Mouse (Mus musculus): ENCODE results near the gene Slc6a6. TPM values are rescaled to one million over a fixed set of nuclear protein-coding genes. Genes with fewer than 3 reads are reported as not detected.

Slc6a6 gene
- polyA plus RNA-seq, 1 experiment from 2014 or later, result 107 TPM

DNA sequence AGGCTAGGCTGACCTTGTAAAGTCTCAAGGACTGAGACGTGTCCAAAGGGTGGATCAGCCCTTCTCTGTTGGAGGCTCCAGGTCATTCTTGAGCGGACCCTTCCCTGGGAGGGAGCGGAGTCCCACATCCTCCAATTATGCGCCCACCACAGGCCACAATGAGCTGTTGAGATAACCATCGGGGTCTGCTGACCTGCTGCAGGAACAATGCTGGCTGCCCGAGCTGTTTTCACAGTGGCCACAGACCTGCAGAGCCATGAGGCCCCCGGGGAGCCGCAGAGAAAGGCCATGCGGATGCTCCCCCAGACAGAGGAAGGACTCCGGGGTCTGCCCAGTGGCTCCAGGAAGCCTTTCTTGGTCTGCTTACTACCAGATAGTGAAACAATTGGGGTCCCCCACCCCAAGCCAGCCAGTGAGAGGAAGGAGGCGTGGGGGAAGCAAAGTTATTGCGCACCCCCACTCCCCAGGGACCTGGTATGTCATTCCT is 37.4 kb downstream of the Slc6a6 start:
- H3K4me2 ChIP-seq (ENCODE audit: low read length), result no peak overlapping the region
- H3K9ac ChIP-seq (replicated peaks; ENCODE audit: low read depth, low read length), result no peak overlapping the region
- H3K27ac ChIP-seq (ENCODE audit: low read length), result no peak overlapping the region
- peaks cover 23% of the 10 kb centered on the region for H3K36me3 ChIP-seq (ENCODE audit: control insufficient read depth, insufficient read depth)
- WGBS, result 40% methylated on average over 12 of the region's 12 CpGs
- no peaks in the 10 kb centered on the region for H3K27me3 ChIP-seq (replicated peaks; ENCODE audit: control insufficient read depth, insufficient read depth, low read length)
- no peaks in the 10 kb centered on the region for H3K9me3 ChIP-seq (ENCODE audit: control insufficient read depth, low read length)
- peaks cover 36% of the 10 kb centered on the region for H3K4me1 ChIP-seq (replicated peaks; ENCODE audit: control insufficient read depth, insufficient read depth, low read length)
- no peak for ATAC-seq
- H3K4me3 ChIP-seq (replicated peaks; ENCODE audit: low read length), result no peak overlapping the region

DNA sequence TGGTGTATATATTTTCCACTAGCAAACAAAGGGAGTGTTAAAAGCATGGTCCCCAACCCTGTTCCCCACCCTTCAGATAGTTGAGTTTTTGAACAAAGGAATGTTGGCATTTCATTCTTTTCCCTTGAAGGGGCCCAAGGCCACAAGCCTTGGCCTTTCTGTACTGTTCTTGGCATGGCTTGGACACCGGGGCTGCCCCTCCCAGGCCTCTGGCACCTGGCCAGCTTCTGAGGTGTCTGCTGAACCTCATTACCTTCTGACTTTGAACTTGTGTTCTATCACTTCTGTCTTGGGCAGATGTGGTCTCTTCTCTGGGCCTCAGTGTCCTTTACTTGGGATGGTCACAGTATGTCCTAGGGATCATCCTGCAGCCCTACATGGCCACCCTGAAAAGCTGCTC is 43.5 kb downstream of the Slc6a6 start:
- Histone ChIP-seq H3K4me1 (replicated peaks; ENCODE audit: control insufficient read depth, insufficient read depth, low read length) (peaks cover 36% of the 10 kb centered on the region), H3K27ac (ENCODE audit: low read length) (no peak overlapping the region), H3K4me3 (replicated peaks; ENCODE audit: low read length) (no peak overlapping the region), H3K4me2 (ENCODE audit: low read length) (no peak overlapping the region), H3K9me3 (ENCODE audit: control insufficient read depth, low read length) (no peaks in the 10 kb centered on the region), H3K9ac (replicated peaks; ENCODE audit: low read depth, low read length) (no peak overlapping the region), H3K36me3 (ENCODE audit: control insufficient read depth, insufficient read depth) (peaks cover 26% of the 10 kb centered on the region), H3K27me3 (replicated peaks; ENCODE audit: control insufficient read depth, insufficient read depth, low read length) (no peaks in the 10 kb centered on the region)
- no peak for ATAC-seq
- 74% methylated on average over 1 of the region's 1 CpGs for WGBS

DNA sequence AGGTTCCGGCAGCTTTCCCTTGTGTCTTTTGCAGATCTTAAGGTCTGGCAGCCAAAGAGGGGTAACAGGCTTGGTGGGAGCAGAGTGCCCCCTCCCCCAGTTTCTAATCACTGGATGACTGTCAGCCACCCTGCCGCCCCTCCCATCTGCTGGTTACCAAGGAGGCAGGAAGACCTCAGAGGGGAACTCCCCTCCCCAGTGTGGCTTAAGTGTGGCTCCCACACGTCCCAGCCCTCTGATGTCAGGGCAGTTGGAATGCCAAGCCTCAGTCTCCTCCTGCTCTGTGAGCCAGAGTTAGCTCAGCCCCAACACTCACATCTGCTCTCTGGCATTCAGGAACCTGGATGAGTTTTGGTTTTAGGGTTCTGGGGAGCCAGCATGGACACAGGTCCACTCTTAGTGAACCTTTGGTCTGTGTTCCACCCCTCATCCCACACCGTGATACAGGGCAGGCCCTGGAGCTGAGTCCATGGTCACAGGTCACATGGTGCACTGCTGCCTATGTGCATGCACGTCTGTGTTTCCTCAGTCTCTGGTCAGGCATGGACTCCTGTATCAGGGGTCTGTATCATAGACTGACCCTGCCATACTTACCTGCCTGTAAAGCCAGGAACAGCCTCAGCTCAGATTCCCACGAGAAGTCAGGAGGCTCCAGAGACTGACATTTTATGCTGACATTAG is 45.2 kb downstream of the Slc6a6 start:
- no peak overlapping the region for H3K4me3 ChIP-seq (replicated peaks; ENCODE audit: low read length)
- ATAC-seq, result no peak
- no peak overlapping the region for H3K4me2 ChIP-seq (ENCODE audit: low read length)
- no peak overlapping the region for H3K9ac ChIP-seq (replicated peaks; ENCODE audit: low read depth, low read length)
- H3K27ac ChIP-seq (ENCODE audit: low read length), result peak overlapping the region; percentile 1; the same call in 1 of the 2 replicates
- 35% methylated on average over 6 of the region's 6 CpGs for WGBS
- H3K27me3 ChIP-seq (replicated peaks; ENCODE audit: control insufficient read depth, insufficient read depth, low read length), result no peaks in the 10 kb centered on the region
- H3K4me1 ChIP-seq (replicated peaks; ENCODE audit: control insufficient read depth, insufficient read depth, low read length), result peaks cover 36% of the 10 kb centered on the region
- H3K9me3 ChIP-seq (ENCODE audit: control insufficient read depth, low read length), result no peaks in the 10 kb centered on the region
- peaks cover 14% of the 10 kb centered on the region for H3K36me3 ChIP-seq (ENCODE audit: control insufficient read depth, insufficient read depth)

DNA sequence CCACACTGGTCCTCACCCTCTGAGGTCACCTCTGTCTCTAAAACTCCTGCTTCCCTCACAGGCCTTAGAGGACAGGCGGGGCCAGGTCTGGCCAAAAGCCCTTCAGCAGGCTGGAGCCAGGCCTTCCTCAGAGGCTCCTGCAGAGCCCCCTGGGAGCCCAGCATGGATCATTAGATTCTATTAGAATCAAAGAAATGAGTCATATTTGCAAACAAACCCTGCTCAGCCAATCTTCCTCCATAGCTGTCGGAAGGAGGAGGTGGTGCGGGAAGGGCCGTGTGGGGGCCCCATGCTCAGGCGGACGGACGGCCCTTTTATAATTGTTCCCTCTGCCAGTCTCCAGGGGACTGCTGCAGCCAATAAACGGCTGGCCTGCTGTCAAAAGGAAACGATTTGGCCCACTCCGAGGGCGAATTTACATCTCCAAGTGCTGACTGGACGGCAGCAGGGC is 45.8 kb downstream of the Slc6a6 start:
- Histone ChIP-seq H3K27ac (ENCODE audit: low read length) (peak overlapping the region; percentile 1; the same call in 1 of the 2 replicates), H3K9me3 (ENCODE audit: control insufficient read depth, low read length) (no peaks in the 10 kb centered on the region), H3K4me2 (ENCODE audit: low read length) (no peak overlapping the region), H3K4me1 (replicated peaks; ENCODE audit: control insufficient read depth, insufficient read depth, low read length) (peaks cover 36% of the 10 kb centered on the region), H3K36me3 (ENCODE audit: control insufficient read depth, insufficient read depth) (peaks cover 10% of the 10 kb centered on the region), H3K9ac (replicated peaks; ENCODE audit: low read depth, low read length) (no peak overlapping the region), H3K27me3 (replicated peaks; ENCODE audit: control insufficient read depth, insufficient read depth, low read length) (no peaks in the 10 kb centered on the region), H3K4me3 (replicated peaks; ENCODE audit: low read length) (no peak overlapping the region)
- peak; percentile 69 for ATAC-seq
- WGBS, result 1% methylated on average over 12 of the region's 12 CpGs

DNA sequence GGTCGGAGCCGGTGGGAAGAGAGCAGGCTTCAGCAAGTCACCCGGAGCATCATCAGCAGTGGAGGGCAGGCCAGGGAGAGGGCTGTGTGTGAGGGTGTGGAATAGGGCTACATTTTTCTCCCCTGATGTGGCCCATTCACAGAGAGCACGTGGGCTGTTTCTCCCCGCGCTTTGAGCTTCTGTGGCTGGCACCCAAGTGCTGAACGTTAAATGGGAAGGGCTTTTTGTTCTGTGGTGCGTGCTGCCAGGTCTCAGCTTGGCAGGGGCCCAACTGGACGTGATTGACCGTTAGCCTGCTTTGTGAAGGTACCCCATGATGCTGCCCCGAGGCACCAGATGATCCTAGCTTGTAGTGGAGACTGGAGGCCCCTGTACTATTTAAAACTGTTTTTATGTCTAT is 48.3 kb downstream of the Slc6a6 start:
- Histone ChIP-seq H3K27me3 (replicated peaks; ENCODE audit: control insufficient read depth, insufficient read depth, low read length) (no peaks in the 10 kb centered on the region), H3K4me1 (replicated peaks; ENCODE audit: control insufficient read depth, insufficient read depth, low read length) (peaks cover 36% of the 10 kb centered on the region), H3K27ac (ENCODE audit: low read length) (no peak overlapping the region), H3K36me3 (ENCODE audit: control insufficient read depth, insufficient read depth) (peaks cover 8% of the 10 kb centered on the region), H3K9me3 (ENCODE audit: control insufficient read depth, low read length) (no peaks in the 10 kb centered on the region), H3K4me3 (replicated peaks; ENCODE audit: low read length) (no peak overlapping the region), H3K4me2 (ENCODE audit: low read length) (no peak overlapping the region), H3K9ac (replicated peaks; ENCODE audit: low read depth, low read length) (no peak overlapping the region)
- ATAC-seq, result peak; percentile 77
- WGBS, result 14% methylated on average over 11 of the region's 11 CpGs

DNA sequence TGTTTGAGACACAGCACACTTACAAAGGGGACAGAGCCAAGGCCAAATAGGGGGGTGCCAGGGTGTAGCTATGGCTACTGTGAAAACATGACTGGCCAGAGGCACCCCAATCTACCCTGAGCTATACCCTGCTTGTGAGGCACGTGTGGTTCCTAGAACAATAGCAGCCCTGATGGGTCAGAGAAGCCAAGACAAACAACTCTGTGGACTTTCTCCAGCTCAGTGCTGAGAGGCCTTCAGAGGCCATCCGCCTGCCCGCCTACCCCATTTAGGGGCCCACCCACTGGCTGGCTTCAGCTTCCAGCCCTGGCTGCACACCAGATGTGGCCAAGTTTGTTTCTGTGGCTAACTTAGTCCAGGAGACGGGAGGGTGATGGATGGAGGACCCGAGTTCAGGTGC is 52.6 kb downstream of the Slc6a6 start:
- Histone ChIP-seq H3K9ac (replicated peaks; ENCODE audit: low read depth, low read length) (no peak overlapping the region), H3K4me2 (ENCODE audit: low read length) (no peak overlapping the region), H3K4me1 (replicated peaks; ENCODE audit: control insufficient read depth, insufficient read depth, low read length) (peaks cover 8% of the 10 kb centered on the region; the same call in 1 of the 2 replicates), H3K4me3 (replicated peaks; ENCODE audit: low read length) (no peak overlapping the region), H3K27me3 (replicated peaks; ENCODE audit: control insufficient read depth, insufficient read depth, low read length) (no peaks in the 10 kb centered on the region), H3K9me3 (ENCODE audit: control insufficient read depth, low read length) (no peaks in the 10 kb centered on the region), H3K36me3 (ENCODE audit: control insufficient read depth, insufficient read depth) (peaks cover 10% of the 10 kb centered on the region), H3K27ac (ENCODE audit: low read length) (no peak overlapping the region)
- WGBS, result 60% methylated on average over 5 of the region's 5 CpGs
- ATAC-seq, result no peak

DNA sequence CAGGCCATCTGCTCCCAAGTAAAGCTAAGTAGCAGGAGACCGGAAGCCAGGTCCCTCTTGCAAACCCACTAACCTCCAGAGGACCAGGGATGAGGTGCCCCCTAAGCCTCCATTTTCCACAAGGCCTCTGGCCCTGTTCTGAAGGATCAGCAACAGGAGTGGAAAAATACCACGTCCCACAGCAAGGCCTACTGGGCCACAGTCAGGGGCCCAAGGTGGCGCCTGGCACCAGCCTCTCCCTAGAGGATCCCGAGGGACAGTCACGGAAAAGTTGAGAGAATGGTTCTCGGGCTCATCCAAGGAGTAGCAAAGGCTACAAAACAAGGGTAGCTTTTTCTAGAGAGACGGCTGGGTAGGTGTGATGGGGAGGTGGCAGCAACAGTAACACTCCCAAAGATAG is 53.6 kb downstream of the Slc6a6 start:
- Histone ChIP-seq H3K4me2 (ENCODE audit: low read length) (no peak overlapping the region), H3K27me3 (replicated peaks; ENCODE audit: control insufficient read depth, insufficient read depth, low read length) (no peaks in the 10 kb centered on the region), H3K9ac (replicated peaks; ENCODE audit: low read depth, low read length) (no peak overlapping the region), H3K4me3 (replicated peaks; ENCODE audit: low read length) (no peak overlapping the region), H3K36me3 (ENCODE audit: control insufficient read depth, insufficient read depth) (peaks cover 16% of the 10 kb centered on the region), H3K4me1 (replicated peaks; ENCODE audit: control insufficient read depth, insufficient read depth, low read length) (no peaks in the 10 kb centered on the region), H3K27ac (ENCODE audit: low read length) (no peak overlapping the region), H3K9me3 (ENCODE audit: control insufficient read depth, low read length) (no peaks in the 10 kb centered on the region)
- ATAC-seq, result no peak
- 85% methylated on average over 7 of the region's 7 CpGs for WGBS

DNA sequence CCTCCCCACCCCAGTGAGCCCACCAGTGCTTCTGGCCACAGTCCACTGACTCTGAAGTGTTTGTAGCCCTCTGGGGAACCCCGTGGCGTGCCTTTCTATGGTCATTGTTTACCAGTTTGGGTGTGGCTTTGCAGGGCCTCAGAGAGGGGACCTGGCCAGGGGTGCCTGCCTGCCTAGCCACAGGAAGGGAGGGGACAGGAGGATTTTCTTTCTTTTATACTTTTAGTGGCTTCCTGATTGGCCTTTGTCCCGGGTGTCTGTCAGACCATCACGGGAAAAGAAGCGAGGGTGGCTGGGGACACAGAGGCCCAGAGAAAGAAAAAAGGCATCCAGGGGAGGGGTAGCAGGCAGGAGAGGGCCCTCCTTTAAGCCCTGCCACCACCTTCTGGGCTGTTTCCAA is 54.2 kb downstream of the Slc6a6 start:
- H3K27ac ChIP-seq (ENCODE audit: low read length), result no peak overlapping the region
- H3K9ac ChIP-seq (replicated peaks; ENCODE audit: low read depth, low read length), result no peak overlapping the region
- no peak for ATAC-seq
- H3K27me3 ChIP-seq (replicated peaks; ENCODE audit: control insufficient read depth, insufficient read depth, low read length), result no peaks in the 10 kb centered on the region
- no peaks in the 10 kb centered on the region for H3K4me1 ChIP-seq (replicated peaks; ENCODE audit: control insufficient read depth, insufficient read depth, low read length)
- no peaks in the 10 kb centered on the region for H3K9me3 ChIP-seq (ENCODE audit: control insufficient read depth, low read length)
- H3K4me3 ChIP-seq (replicated peaks; ENCODE audit: low read length), result no peak overlapping the region
- peaks cover 19% of the 10 kb centered on the region for H3K36me3 ChIP-seq (ENCODE audit: control insufficient read depth, insufficient read depth)
- no peak overlapping the region for H3K4me2 ChIP-seq (ENCODE audit: low read length)
- 19% methylated on average over 5 of the region's 5 CpGs for WGBS

DNA sequence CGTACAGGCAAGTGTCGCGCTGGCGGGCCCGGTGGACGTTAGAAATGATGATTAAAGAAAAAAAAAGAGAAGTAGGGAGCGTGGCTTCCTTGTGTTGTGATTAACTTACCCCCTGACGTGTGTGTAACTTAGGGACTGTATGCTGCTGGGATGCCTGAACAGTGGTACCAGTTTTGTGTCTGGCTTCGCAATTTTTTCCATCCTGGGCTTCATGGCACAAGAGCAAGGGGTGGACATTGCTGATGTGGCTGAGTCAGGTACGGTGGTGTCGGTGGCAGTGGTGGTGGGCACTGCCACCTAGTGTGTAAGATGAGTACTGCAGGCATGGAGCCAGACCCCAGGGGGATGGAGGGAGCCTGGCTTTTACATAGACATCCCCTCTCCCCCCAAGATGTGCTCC is 57.2 kb downstream of the Slc6a6 start:
- peaks cover 19% of the 10 kb centered on the region for H3K36me3 ChIP-seq (ENCODE audit: control insufficient read depth, insufficient read depth)
- no peak overlapping the region for H3K4me2 ChIP-seq (ENCODE audit: low read length)
- no peak overlapping the region for H3K9ac ChIP-seq (replicated peaks; ENCODE audit: low read depth, low read length)
- H3K27me3 ChIP-seq (replicated peaks; ENCODE audit: control insufficient read depth, insufficient read depth, low read length), result no peaks in the 10 kb centered on the region
- H3K4me3 ChIP-seq (replicated peaks; ENCODE audit: low read length), result no peak overlapping the region
- H3K9me3 ChIP-seq (ENCODE audit: control insufficient read depth, low read length), result no peaks in the 10 kb centered on the region
- H3K4me1 ChIP-seq (replicated peaks; ENCODE audit: control insufficient read depth, insufficient read depth, low read length), result no peaks in the 10 kb centered on the region
- WGBS, result 68% methylated on average over 11 of the region's 11 CpGs
- no peak overlapping the region for H3K27ac ChIP-seq (ENCODE audit: low read length)
- peak; percentile 84 for ATAC-seq

Measured in forebrain, embryonic 16.5 days (tissue).